Mouse (Mus musculus): ENCODE data around the gene Tmem135.

Tmem135 gene

GRCm38 (mm10) chr7:89391281-89391680 lies 12.7 kb downstream of the Tmem135 start:
- in situ Hi-C loops (cut with MboI, MseI) = loop anchor here in 1 of 2 experiments (5.0 kb wide), 1 partner anchor 224 kb away; no protein-coding TSS in a partner anchor

GRCm38 (mm10) chr7:89390660-89391059 lies 13.4 kb downstream of the Tmem135 start:
- in situ Hi-C loops (cut with MboI, MseI) = loop anchor here in 1 of 2 experiments (5.0 kb wide), 1 partner anchor 223 kb away; no protein-coding TSS in a partner anchor

GRCm38 (mm10) chr7:89388981-89389380 lies 15.0 kb downstream of the Tmem135 start:
- in situ Hi-C loops (cut with MboI, MseI) = no loop called here

GRCm38 (mm10) chr7:89382892-89383291 lies 21.1 kb downstream of the Tmem135 start:
- in situ Hi-C loops (cut with MboI, MseI) = no loop called here

- in situ Hi-C loops (cut with MboI, MseI) = no loop called here
Observed at GRCm38 (mm10) chr7:89380935-89381705, 22.9 kb downstream of the Tmem135 start.

GRCm38 (mm10) chr7:89371623-89372295 lies 32.3 kb downstream of the Tmem135 start:
- in situ Hi-C loops (cut with MboI, MseI) = no loop called here

GRCm38 (mm10) chr7:89370917-89371316 lies 33.1 kb downstream of the Tmem135 start:
- in situ Hi-C loops (cut with MboI, MseI) = no loop called here

GRCm38 (mm10) chr7:89370086-89370485 lies 33.9 kb downstream of the Tmem135 start:
- in situ Hi-C loops (cut with MboI, MseI) = no loop called here

- in situ Hi-C loops (cut with MboI, MseI) = no loop called here
Observed at GRCm38 (mm10) chr7:89367643-89368042, 36.4 kb downstream of the Tmem135 start.

GRCm38 (mm10) chr7:89365135-89365880 lies 38.7 kb downstream of the Tmem135 start:
- in situ Hi-C loops (cut with MboI, MseI) = no loop called here

- in situ Hi-C loops (cut with MboI, MseI) = no loop called here
Observed at GRCm38 (mm10) chr7:89363975-89364374, 40.0 kb downstream of the Tmem135 start.

- in situ Hi-C loops (cut with MboI, MseI) = no loop called here
Observed at GRCm38 (mm10) chr7:89356307-89356706, 47.7 kb downstream of the Tmem135 start.

- in situ Hi-C loops (cut with MboI, MseI) = no loop called here
Observed at GRCm38 (mm10) chr7:89355519-89356255, 48.3 kb downstream of the Tmem135 start.

- in situ Hi-C loops (cut with MboI, MseI) = loop anchor here in 1 of 2 experiments (5.0 kb wide), 1 partner anchor 95 kb away; no protein-coding TSS in a partner anchor
Observed at GRCm38 (mm10) chr7:89342021-89342420, 62.0 kb downstream of the Tmem135 start.

- in situ Hi-C loops (cut with MboI, MseI) = loop anchor here (5.0 kb wide), 2 partner anchors 62 to 93 kb away; partner anchors contain the start of genes Fzd4 (in 1 of the 2) and Tmem135 (in 1 of the 2)
Observed at GRCm38 (mm10) chr7:89339808-89340207, 64.2 kb downstream of the Tmem135 start.

- in situ Hi-C loops (cut with MboI, MseI) = loop anchor here in 1 of 2 experiments (5.0 kb wide), 1 partner anchor 63 kb away; the partner anchor contains the start of genes Fzd4 and Tmem135
Observed at GRCm38 (mm10) chr7:89339142-89339435, 64.9 kb downstream of the Tmem135 start.

GRCm38 (mm10) chr7:89338350-89339141 lies 65.5 kb downstream of the Tmem135 start:
- in situ Hi-C loops (cut with MboI, MseI) = loop anchor here in 1 of 2 experiments (5.0 kb wide), 1 partner anchor 64 kb away; the partner anchor contains the start of genes Fzd4 and Tmem135

GRCm38 (mm10) chr7:89337711-89338349 lies 66.2 kb downstream of the Tmem135 start:
- in situ Hi-C loops (cut with MboI, MseI) = loop anchor here in 1 of 2 experiments (5.0 kb wide), 1 partner anchor 64 kb away; the partner anchor contains the start of genes Fzd4 and Tmem135

- in situ Hi-C loops (cut with MboI, MseI) = loop anchor here in 1 of 2 experiments (5.0 kb wide), 1 partner anchor 66 kb away; the partner anchor contains the start of genes Fzd4 and Tmem135
Observed at GRCm38 (mm10) chr7:89336434-89336833, 67.6 kb downstream of the Tmem135 start.

Data from T-helper 17 cell (primary cell).